Mouse (Mus musculus) thymus, adult 2 months (tissue): ENCODE measurements around the gene Anapc13. TPM values are rescaled to one million over a fixed set of nuclear protein-coding genes. Genes with fewer than 3 reads are reported as not detected.

Experiments
- DNase-seq: peaks from one replicate; pipeline ENCODE4 v3.0.0; 2021
- H3K27ac ChIP-seq: fragments of 200-500 bp; 2 replicates; pipeline ENCODE4 v1.5.1; 2012; ENCODE audit warnings: low read length, control low read depth; ENCODE audit not compliant: control insufficient read depth, insufficient read depth
- H3K27me3 ChIP-seq: fragments of 200-500 bp; 2 replicates; pipeline ENCODE4 v1.6.1; 2012; ENCODE audit warnings: mild to moderate bottlenecking, low read length, moderate library complexity, mixed read lengths; ENCODE audit not compliant: control insufficient read depth, insufficient read depth
- H3K36me3 ChIP-seq: fragments of 200-500 bp; 2 replicates; pipeline ENCODE4 v1.6.1; 2012; ENCODE audit warnings: mild to moderate bottlenecking, low read length, moderate library complexity; ENCODE audit not compliant: control insufficient read depth, insufficient read depth
- H3K4me1 ChIP-seq: fragments of 200-500 bp; replicated peaks from 2 replicates; pipeline ENCODE4 v1.6.1; 2012; ENCODE audit warnings: low read length; ENCODE audit not compliant: control insufficient read depth, insufficient read depth
- H3K4me3 ChIP-seq: fragments of 200-500 bp; 2 replicates; pipeline ENCODE4 v1.5.1; 2012; ENCODE audit warnings: mild to moderate bottlenecking, low read length, control low read depth, moderate library complexity; ENCODE audit not compliant: control insufficient read depth, insufficient read depth
- CTCF ChIP-seq: fragments of 200-500 bp; IDR thresholded peaks from 2 replicates; pipeline ENCODE4 v1.5.1; 2012; ENCODE audit warnings: mild to moderate bottlenecking, control low read depth, low read length, moderate library complexity, borderline replicate concordance; ENCODE audit not compliant: control insufficient read depth, poor library complexity, insufficient read depth; ENCODE audit errors: extremely low read depth
- POLR2A ChIP-seq: fragments of 200-500 bp; IDR thresholded peaks from 2 replicates; pipeline ENCODE4 v1.6.1; 2012; ENCODE audit warnings: mild to moderate bottlenecking, low read length, control low read depth, moderate library complexity; ENCODE audit not compliant: control insufficient read depth, poor library complexity, insufficient read depth; ENCODE audit errors: extremely low read depth
- WGBS: fragments of 180-500 bp; shearing (Covaris S2); methylation state at CpG from one replicate; pipeline ENCODE4 v1.1.7; 2018; 5-methylcytosine and 5-hydroxymethylcytosine counted together
- polyA plus RNA-seq: library from polyadenylated mRNA; depleted of rRNA; stranded (reverse); fragments of >200 nt; gene quantifications from 2 replicates; pipeline ENCODE4 v1.2.3, GENCODE M21; 2012

The Anapc13 gene
- polyA plus RNA-seq, 1 experiment: 34.6 TPM

DNA sequence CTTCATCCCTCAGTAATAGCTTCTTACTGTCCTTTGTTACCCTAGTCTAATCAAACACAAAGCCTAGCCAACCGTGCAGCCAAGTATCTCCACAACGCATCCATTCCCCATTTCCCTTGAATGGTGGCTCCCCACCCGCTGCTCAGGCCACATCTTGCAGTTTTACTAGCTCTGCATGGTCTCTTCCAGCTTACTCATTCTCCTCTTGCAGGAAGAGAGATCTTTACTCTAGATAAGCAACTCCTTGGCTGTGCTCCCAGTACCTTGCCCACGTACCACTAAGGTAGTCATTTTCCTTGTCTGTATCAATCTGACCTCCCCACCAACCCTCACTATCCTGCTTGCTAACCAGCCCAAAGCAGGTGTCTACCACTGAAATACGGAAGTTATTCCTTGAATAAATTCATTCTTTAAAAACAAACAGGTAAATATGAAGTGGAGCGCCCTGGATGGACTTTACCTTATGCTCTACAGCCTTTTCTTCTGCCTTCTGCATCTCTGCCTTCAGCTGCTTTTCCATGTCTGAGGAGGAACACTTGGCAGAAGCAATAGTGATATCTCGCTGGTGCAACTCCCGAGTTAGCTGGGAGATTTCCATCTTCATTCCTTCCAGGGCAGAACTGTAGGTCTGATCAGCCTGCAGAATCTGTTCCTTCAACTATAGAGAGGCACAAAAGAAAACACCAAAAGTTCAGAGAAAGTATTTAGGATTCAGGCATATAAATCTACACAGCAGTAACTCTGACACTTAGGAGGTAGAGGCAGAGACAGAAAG lies 30.2 kb upstream of the Anapc13 start:
- Histone ChIP-seq H3K27ac (no peak overlapping the region), H3K4me1 (no peaks in the 10 kb centered on the region), H3K27me3 (no peaks in the 10 kb centered on the region), H3K36me3 (peaks cover 34% of the 10 kb centered on the region), H3K4me3 (no peak overlapping the region)
- WGBS: 91% methylated on average over 8 of the region's 8 CpGs
- no peak for DNase-seq
- TF ChIP-seq POLR2A: no peak
- no peak for TF ChIP-seq CTCF

DNA sequence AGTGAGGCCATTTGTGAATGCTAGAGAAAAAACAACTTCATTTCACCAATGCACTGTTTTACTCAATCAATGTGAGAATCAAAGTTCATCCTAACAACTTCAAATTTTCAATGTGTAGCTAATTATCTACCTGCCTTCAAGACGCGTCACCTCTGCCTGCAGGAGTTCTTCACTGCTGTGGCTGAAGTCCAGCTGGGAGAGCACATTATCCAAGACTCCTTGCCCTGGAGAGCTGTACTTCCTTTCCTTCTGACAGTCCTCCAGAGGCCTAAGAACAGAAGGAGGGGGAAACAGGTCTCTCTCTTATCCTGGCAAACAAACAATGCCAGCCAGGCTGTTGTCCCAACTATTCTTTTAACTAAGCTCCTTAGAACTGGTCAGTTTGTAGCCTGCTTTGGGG lies 24.9 kb upstream of the Anapc13 start:
- 100% methylated on average over 2 of the region's 2 CpGs for WGBS
- Histone ChIP-seq H3K4me3 (no peak overlapping the region), H3K4me1 (no peaks in the 10 kb centered on the region), H3K27ac (no peak overlapping the region), H3K27me3 (no peaks in the 10 kb centered on the region), H3K36me3 (peaks cover 27% of the 10 kb centered on the region)
- DNase-seq: no peak
- TF ChIP-seq POLR2A (no peak), CTCF (no peak)

DNA sequence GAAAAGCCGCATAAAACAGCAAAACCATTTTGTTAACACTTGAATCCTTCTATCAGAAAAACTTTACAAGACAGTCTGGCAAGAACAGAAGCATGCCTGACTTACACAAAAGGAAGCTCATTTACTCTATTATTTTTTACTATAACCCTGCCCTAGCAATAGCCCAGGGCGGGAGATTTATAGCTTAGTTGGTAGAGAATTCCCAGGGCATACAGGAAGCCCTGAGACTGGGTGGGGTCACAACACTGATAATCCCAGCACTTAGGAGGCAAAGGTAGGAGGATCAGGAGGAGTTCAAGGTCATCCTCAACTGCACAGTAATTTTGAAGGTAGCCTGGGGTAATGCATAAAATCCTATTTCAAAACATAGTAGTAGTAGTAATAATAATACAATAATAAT lies 24.4 kb upstream of the Anapc13 start:
- TF ChIP-seq POLR2A: no peak
- no peak for TF ChIP-seq CTCF

DNA sequence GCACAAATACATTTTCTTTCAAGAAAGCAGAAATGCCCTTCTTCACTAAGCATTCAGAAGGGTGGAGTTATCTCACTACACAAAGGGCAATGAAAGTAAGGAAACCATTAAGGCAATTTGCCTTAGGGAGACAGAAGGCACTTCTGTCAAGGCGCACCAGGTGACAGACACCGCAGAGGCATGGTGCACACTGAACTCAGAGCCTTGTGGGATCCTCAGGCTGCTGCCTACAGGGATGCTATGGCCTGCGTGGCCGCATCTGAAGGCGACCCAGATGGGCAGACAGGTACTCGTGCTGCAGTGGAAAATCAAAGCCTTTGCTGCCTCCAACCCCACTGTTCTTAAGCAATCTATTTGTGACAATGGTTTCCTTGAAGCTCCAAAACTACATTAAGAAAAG lies 20.9 kb upstream of the Anapc13 start:
- Histone ChIP-seq H3K4me1 (no peaks in the 10 kb centered on the region), H3K27ac (no peak overlapping the region), H3K4me3 (no peak overlapping the region), H3K27me3 (no peaks in the 10 kb centered on the region), H3K36me3 (peaks cover 17% of the 10 kb centered on the region)
- TF ChIP-seq POLR2A (no peak), CTCF (no peak)
- 96% methylated on average over 6 of the region's 6 CpGs for WGBS
- no peak for DNase-seq

More for the DNA sequence above, 24.4 kb upstream of the Anapc13 start:
- peaks cover 25% of the 10 kb centered on the region for H3K36me3 ChIP-seq
- H3K27me3 ChIP-seq: no peaks in the 10 kb centered on the region
- no peak overlapping the region for H3K27ac ChIP-seq
- no peak overlapping the region for H3K4me3 ChIP-seq
- DNase-seq: no peak
- H3K4me1 ChIP-seq: no peaks in the 10 kb centered on the region
- 93% methylated on average over 2 of the region's 2 CpGs for WGBS

DNA sequence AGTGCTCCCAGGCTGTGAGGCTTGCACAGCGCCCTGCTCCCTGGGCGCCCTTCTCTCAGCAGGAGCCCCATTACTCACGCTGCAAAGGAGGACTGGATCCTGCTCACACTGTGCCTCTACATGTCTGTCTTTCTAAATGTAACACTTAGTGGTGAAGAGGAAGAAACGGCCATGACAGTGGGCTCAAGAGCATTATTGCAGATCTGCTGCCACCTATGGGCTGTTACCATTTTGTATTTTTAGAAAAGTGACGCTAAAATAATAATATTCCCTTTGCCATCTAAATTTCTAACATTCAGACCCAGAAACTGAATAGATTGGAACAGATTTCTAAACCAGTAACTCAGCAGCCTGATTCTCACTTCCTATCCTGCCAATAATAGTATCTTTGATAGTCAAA lies 18.6 kb upstream of the Anapc13 start:
- 89% methylated on average over 5 of the region's 5 CpGs for WGBS
- no peak for TF ChIP-seq POLR2A
- TF ChIP-seq CTCF: no peak
- DNase-seq: no peak
- H3K27ac ChIP-seq: no peak overlapping the region
- no peak overlapping the region for H3K4me3 ChIP-seq
- no peaks in the 10 kb centered on the region for H3K27me3 ChIP-seq
- H3K36me3 ChIP-seq: peaks cover 9% of the 10 kb centered on the region
- no peaks in the 10 kb centered on the region for H3K4me1 ChIP-seq

DNA sequence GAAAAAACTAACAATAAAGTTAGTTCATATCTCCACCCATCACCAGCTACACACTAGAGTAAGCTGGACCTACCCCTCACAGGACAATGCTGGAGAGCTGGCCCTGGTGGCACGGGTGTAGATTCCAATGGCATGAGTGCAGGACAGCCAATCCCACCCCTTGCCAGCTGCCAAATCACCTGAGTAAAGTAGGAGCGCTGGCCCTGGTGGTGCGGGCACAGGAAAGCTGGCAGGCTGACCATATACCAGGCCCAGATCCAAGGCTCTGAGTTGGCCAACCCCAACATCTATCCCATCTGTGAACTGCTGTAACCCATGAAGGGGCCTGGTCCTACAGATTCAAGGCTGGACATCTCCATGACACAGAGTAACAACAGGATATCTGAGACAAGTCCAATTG lies 16.9 kb upstream of the Anapc13 start:
- Histone ChIP-seq H3K4me3 (no peak overlapping the region), H3K4me1 (no peaks in the 10 kb centered on the region), H3K27me3 (no peaks in the 10 kb centered on the region), H3K27ac (no peak overlapping the region), H3K36me3 (peaks cover 19% of the 10 kb centered on the region)
- DNase-seq: no peak
- TF ChIP-seq POLR2A (no peak), CTCF (no peak)
- WGBS: 96% methylated on average over 3 of the region's 3 CpGs
